In genomic region chr8:116576732-116577131, GRCm38 (mm10) we compare ENCODE assay signal across 21 mouse cellular contexts.
"Had no signal": no experiment of that assay in that cellular context is flagged by ENCODE, and none has a peak within 500 bp of the region (broad histone marks: within the 10 kb centered on the region; RNA-seq: fewer than 3 reads in every experiment).

No protein-coding gene starts in this region.

- H3K9me3 ChIP-seq: lung, embryonic 15.5 days; midbrain, embryonic 10.5 days; midbrain, embryonic 12.5 days; neural tube, embryonic 13.5 days; neural tube, embryonic 15.5 days had no signal

- H3K27ac ChIP-seq: lung, embryonic 15.5 days; macrophage; midbrain, embryonic 10.5 days; midbrain, embryonic 12.5 days; neural tube, embryonic 13.5 days; neural tube, embryonic 15.5 days had no signal

- H3K27me3 ChIP-seq: lung, embryonic 15.5 days; midbrain, embryonic 12.5 days; neural tube, embryonic 13.5 days; neural tube, embryonic 15.5 days had no signal

- H3K4me2 ChIP-seq: lung, embryonic 15.5 days; midbrain, embryonic 12.5 days; neural tube, embryonic 13.5 days; neural tube, embryonic 15.5 days had no signal

- H3K36me3 ChIP-seq: midbrain, embryonic 12.5 days had no signal

- DNase-seq: lung, adult 2 months; lung, postnatal 14 days; lung, postnatal 36 days; midbrain, embryonic 14.5 days; retina, postnatal 1 day; right cerebral cortex, adult 18-20 months; right cerebral cortex, postnatal 25 days; right cerebral cortex, postnatal 4 days; spleen, adult 18-20 months; thymus, adult 18-20 months; thymus, postnatal 14 days; thymus, postnatal 36 days had no signal

- H3K9ac ChIP-seq: lung, embryonic 15.5 days; midbrain, embryonic 12.5 days; neural tube, embryonic 13.5 days; neural tube, embryonic 15.5 days had no signal

- H3K4me1 ChIP-seq: lung, embryonic 15.5 days; midbrain, embryonic 10.5 days; midbrain, embryonic 12.5 days; neural tube, embryonic 13.5 days; neural tube, embryonic 15.5 days had no signal

- H3K4me3 ChIP-seq: lung, embryonic 15.5 days; midbrain, embryonic 10.5 days; midbrain, embryonic 12.5 days; myocyte; neural tube, embryonic 13.5 days; neural tube, embryonic 15.5 days had no signal

- ATAC-seq: lung, postnatal 0 days; midbrain, embryonic 16.5 days had no signal
